Mouse (Mus musculus) liver, embryonic 11.5 days (tissue): Measurements from ENCODE around the gene Marveld1. TPM values are rescaled to one million over a fixed set of nuclear protein-coding genes. Genes with fewer than 3 reads are reported as not detected.

Experiments used
- ATAC-seq: fragments of 200-750 bp; cut with Nextera tagmentation; replicated peaks from 2 replicates; pipeline ENCODE4 v1.8.0; 2017; ENCODE audit warnings: moderate number of reproducible peaks, mild to moderate bottlenecking, moderate TSS enrichment, moderate library complexity; ENCODE audit not compliant: low FRiP score
- DNase-seq: peaks from one replicate; pipeline ENCODE4 v3.0.0-alpha.2; 2017; ENCODE audit warnings: low spot score
- H3K27ac ChIP-seq: fragments of 300-500 bp; sonication (generic); 2 replicates; pipeline ENCODE4 v1.5.1; 2014; ENCODE audit warnings: mild to moderate bottlenecking, low read depth, low read length, control low read depth
- H3K27me3 ChIP-seq: fragments of 300-500 bp; sonication (generic); replicated peaks from 2 replicates; pipeline ENCODE4 v1.6.1; 2014; ENCODE audit warnings: low read length, mixed read lengths; ENCODE audit not compliant: control insufficient read depth, insufficient read depth
- H3K36me3 ChIP-seq: fragments of 300-500 bp; sonication (generic); 2 replicates; pipeline ENCODE4 v1.6.1; 2014; ENCODE audit warnings: mild to moderate bottlenecking, low read length, moderate library complexity, mixed read lengths; ENCODE audit not compliant: control insufficient read depth, insufficient read depth
- H3K4me1 ChIP-seq: fragments of 300-500 bp; sonication (generic); replicated peaks from 2 replicates; pipeline ENCODE4 v1.6.1; 2014; ENCODE audit warnings: low read length, mixed read lengths; ENCODE audit not compliant: control insufficient read depth, insufficient read depth
- H3K4me2 ChIP-seq: fragments of 300-500 bp; sonication (generic); 2 replicates; pipeline ENCODE4 v1.6.1; 2014; ENCODE audit warnings: mild to moderate bottlenecking, control low read depth, moderate library complexity
- H3K4me3 ChIP-seq: fragments of 300-500 bp; sonication (generic); 2 replicates; pipeline ENCODE4 v1.5.1; 2014; ENCODE audit warnings: low read depth, low read length, control low read depth
- H3K9ac ChIP-seq: fragments of 300-500 bp; sonication (generic); 2 replicates; pipeline ENCODE4 v1.6.1; 2014; ENCODE audit warnings: low read depth, low read length, control low read depth
- H3K9me3 ChIP-seq: fragments of 300-500 bp; sonication (generic); 2 replicates; pipeline ENCODE4 v1.6.1; 2016; ENCODE audit warnings: low read length, inconsistent platforms, mixed read lengths; ENCODE audit not compliant: control insufficient read depth
- WGBS: fragments of 180-500 bp; shearing (Covaris S2); extraction: QIAGEN DNeasy Blood & Tissue Kit; methylation state at CpG from one replicate; pipeline ENCODE4 v1.1.7; 2014; 5-methylcytosine and 5-hydroxymethylcytosine counted together
- polyA plus RNA-seq: library from polyadenylated mRNA; unstranded; fragments of >200 nt; fragmentation: Nextera tagmentation; extraction: Ambion mirVana; gene quantifications from 2 replicates; pipeline ENCODE4 v1.2.1, GENCODE M21; 2014

Marveld1 gene
- polyA plus RNA-seq, 1 experiment from 2014 or later, result 5.4 TPM

DNA sequence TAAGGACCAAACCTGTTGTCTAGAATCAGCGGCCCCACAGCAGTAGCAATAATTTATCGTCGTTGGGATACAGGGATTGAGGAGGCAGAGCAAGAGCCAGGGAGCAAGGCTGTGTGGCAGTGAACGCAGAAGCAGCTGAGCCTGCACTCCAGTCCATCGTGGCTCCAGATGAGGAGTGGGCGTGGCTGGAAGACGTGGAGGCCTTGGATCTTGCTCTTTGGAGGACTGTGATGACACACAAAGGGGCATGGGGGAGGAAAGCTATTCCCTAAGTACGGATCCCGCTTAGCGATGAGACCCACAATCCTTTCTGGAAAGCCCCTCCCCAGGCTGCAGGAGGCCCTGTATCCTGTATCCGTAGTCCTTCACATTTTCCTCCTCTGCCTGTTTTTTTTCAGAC, 50.8 kb downstream of the Marveld1 start:
- H3K4me3 ChIP-seq, result no peak overlapping the region
- H3K9me3 ChIP-seq, result no peaks in the 10 kb centered on the region
- no peaks in the 10 kb centered on the region for H3K36me3 ChIP-seq
- ATAC-seq (no peak), DNase-seq (no peak)
- no peak overlapping the region for H3K4me2 ChIP-seq
- peaks cover 54% of the 10 kb centered on the region for H3K27me3 ChIP-seq
- no peak overlapping the region for H3K9ac ChIP-seq
- H3K27ac ChIP-seq, result no peak overlapping the region
- H3K4me1 ChIP-seq, result 0 out of 2 replicates have a peak, but pooled peaks cover 4% of the 10 kb centered on the region
- WGBS, result 52% methylated on average over 11 of the region's 11 CpGs

Other genes with a start within 250 kb of the Marveld1 start
- gene Pgam1, start 235.5 kb upstream of the Marveld1 start, polyA plus RNA-seq, result 871 and 874 TPM in 2 replicates
- gene Exosc1, start 214.0 kb upstream of the Marveld1 start, polyA plus RNA-seq, result 101 and 109 TPM in 2 replicates
- 58.9 and 63.0 TPM in 2 replicates for gene Zdhhc16, start 213.9 kb upstream of the Marveld1 start, polyA plus RNA-seq
- gene Mms19, start 166.2 kb upstream of the Marveld1 start, polyA plus RNA-seq, result 27.9 and 29.1 TPM in 2 replicates
- gene Ubtd1, start 165.6 kb upstream of the Marveld1 start, polyA plus RNA-seq, result 6.7 and 7.3 TPM in 2 replicates
- gene Ankrd2, start 111.4 kb upstream of the Marveld1 start, polyA plus RNA-seq, result not detected in 2 replicates
- 8.1 and 10.1 TPM in 2 replicates for gene Hoga1, start 101.8 kb upstream of the Marveld1 start, polyA plus RNA-seq
- 0.13 and 0.40 TPM in 2 replicates for gene 4933411K16Rik, start 95.2 kb upstream of the Marveld1 start, polyA plus RNA-seq
- gene Morn4, start 61.0 kb upstream of the Marveld1 start, polyA plus RNA-seq, result 9.3 and 10.5 TPM in 2 replicates
- gene Pi4k2a, start 56.9 kb upstream of the Marveld1 start, polyA plus RNA-seq, result 17.6 and 18.1 TPM in 2 replicates
- 19.9 and 21.6 TPM in 2 replicates for gene Avpi1, start 18.3 kb upstream of the Marveld1 start, polyA plus RNA-seq
- 15.2 and 15.8 TPM in 2 replicates for gene Zfyve27, start 16.6 kb downstream of the Marveld1 start, polyA plus RNA-seq
- 3.5 and 5.2 TPM in 2 replicates for gene Sfrp5, start 54.9 kb downstream of the Marveld1 start, polyA plus RNA-seq
- not detected in 2 replicates for gene Golga7b, start 100.2 kb downstream of the Marveld1 start, polyA plus RNA-seq